Mouse (Mus musculus): ENCODE results near the gene Snx1. TPM values are rescaled to one million over a fixed set of nuclear protein-coding genes. Genes with fewer than 3 reads are reported as not detected.

The Snx1 gene
- polyA plus RNA-seq, 1 experiment = 57.3 TPM

DNA sequence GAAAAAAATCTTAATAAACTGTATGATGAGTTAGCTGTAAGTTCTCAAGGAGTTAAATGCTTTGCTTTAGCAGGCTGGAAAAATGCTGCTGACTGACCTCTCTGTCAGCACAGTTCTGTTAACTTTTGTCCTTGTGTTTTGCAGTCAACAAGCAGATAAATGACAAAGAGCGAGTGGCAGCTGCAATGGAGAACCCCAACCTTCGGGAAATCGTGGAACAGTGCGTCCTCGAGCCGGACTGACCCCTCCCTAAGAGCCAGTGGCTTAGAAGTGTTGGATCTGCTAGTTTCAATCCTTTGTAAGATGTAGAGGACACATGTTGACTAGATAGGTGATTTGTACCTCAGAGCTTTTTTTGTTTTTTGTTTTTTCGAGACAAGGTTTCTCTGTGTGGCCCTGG, 11.8 kb upstream of the Snx1 start:
- 92% methylated on average over 7 of the region's 7 CpGs for WGBS
- TF ChIP-seq POLR2A (IDR thresholded peaks at IDR 0.05; ENCODE audit: borderline replicate concordance, extremely low read depth, low read depth, low read length) = no peak
- no peak for TF ChIP-seq CTCF (IDR thresholded peaks at IDR 0.05; ENCODE audit: insufficient read depth, low read length)
- DNase-seq = no peak
- H3K4me3 ChIP-seq (replicated peaks; ENCODE audit: extremely low read depth, low read depth, low read length) = no peak overlapping the region
- no peaks in the 10 kb centered on the region for H3K4me1 ChIP-seq (ENCODE audit: control insufficient read depth, insufficient read depth, low read length)

DNA sequence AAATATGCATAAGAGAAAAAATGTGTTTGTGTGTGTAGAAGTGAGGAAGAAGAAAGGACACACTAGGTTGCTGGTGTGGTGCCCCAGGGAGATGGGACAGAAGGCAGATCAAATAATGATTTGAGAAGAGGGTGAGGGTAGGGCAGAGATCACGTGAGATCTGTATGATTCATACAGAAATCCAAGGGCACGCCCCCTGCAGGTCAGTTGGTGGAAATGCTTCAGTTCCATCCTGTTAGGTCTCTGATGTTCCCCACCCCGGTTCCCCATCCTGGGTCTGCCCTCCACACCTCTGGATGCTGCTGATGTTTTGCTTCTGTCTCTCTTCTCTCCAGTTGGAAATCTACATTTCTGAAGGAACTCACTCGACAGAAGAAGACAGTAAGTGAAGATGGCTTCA, 9.6 kb upstream of the Snx1 start:
- Histone ChIP-seq H3K4me1 (ENCODE audit: control insufficient read depth, insufficient read depth, low read length) (no peaks in the 10 kb centered on the region), H3K4me3 (replicated peaks; ENCODE audit: extremely low read depth, low read depth, low read length) (no peak overlapping the region)
- peak; percentile 41; the same call in 1 of the 2 replicates for TF ChIP-seq CTCF (IDR thresholded peaks at IDR 0.05; ENCODE audit: insufficient read depth, low read length)
- no peak for TF ChIP-seq POLR2A (IDR thresholded peaks at IDR 0.05; ENCODE audit: borderline replicate concordance, extremely low read depth, low read depth, low read length)
- DNase-seq = no peak
- WGBS = 46% methylated on average over 4 of the region's 4 CpGs

DNA sequence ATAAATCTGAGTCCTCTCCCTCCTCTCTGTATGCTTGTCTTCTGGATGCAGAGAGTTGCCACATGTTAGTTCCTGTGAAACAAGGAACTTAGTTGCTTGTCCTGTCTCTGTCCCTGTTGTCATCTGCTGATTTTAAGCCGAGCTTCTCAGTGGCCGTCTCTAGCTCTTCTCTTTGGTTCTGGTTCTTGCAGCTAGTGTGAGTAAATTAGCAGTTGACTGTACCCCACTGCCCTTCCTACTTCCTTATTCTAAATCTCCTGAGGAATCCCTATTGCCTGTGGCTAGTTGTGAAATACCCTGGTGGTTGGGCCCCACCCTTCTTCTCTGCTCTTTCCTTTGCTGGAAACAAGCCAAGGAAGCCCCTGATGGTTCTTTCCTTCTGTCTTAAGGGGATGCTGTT, 5.1 kb upstream of the Snx1 start:
- Histone ChIP-seq H3K4me1 (ENCODE audit: control insufficient read depth, insufficient read depth, low read length) (peaks cover 2% of the 10 kb centered on the region; the same call in 1 of the 2 replicates), H3K4me3 (replicated peaks; ENCODE audit: extremely low read depth, low read depth, low read length) (no peak overlapping the region)
- 67% methylated on average over 2 of the region's 2 CpGs for WGBS
- DNase-seq = no peak
- TF ChIP-seq CTCF (IDR thresholded peaks at IDR 0.05; ENCODE audit: insufficient read depth, low read length) = no peak
- no peak for TF ChIP-seq POLR2A (IDR thresholded peaks at IDR 0.05; ENCODE audit: borderline replicate concordance, extremely low read depth, low read depth, low read length)

DNA sequence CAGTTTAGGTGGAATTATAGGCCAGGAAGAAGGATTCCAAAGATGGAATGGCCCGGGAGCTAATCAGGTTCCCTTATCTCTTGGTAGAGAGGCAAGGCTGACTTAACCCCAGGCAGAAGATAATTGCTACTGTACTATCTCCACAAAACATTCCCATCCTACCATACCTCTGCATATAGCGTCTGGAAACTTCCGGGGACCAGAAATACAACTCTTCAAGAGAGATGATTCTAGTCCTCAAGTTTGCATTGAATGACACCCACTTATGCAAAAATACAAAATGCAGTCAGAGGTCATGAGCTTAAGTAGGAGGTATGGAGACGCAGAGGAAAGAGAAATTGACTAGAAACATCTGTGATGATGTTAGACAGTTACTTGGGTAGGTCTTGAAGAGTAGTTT, 1.5 kb upstream of the Snx1 start:
- DNase-seq = no peak
- Histone ChIP-seq H3K4me1 (ENCODE audit: control insufficient read depth, insufficient read depth, low read length) (peaks cover 8% of the 10 kb centered on the region), H3K4me3 (replicated peaks; ENCODE audit: extremely low read depth, low read depth, low read length) (no peak overlapping the region)
- TF ChIP-seq POLR2A (IDR thresholded peaks at IDR 0.05; ENCODE audit: borderline replicate concordance, extremely low read depth, low read depth, low read length) (no peak), CTCF (IDR thresholded peaks at IDR 0.05; ENCODE audit: insufficient read depth, low read length) (no peak)
- 83% methylated on average over 4 of the region's 4 CpGs for WGBS

DNA sequence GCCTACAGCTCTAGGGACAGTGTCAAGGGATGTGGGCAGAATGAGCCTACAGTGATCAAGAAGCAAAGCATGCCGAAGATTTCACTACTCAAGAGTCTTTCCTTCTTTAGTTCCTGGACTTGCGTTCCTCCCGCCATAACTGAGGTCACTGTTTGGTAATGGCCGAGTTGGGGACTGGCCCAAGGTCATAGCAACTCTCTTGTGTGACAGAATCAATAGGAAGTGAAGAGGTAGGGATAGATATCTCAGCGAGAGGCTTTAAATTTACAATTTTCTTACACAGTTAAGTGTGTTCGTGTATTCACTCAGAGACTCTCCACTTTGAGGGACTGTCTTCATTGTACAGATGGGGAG, 783 bp upstream of the Snx1 start:
- Histone ChIP-seq H3K4me1 (ENCODE audit: control insufficient read depth, insufficient read depth, low read length) (peaks cover 8% of the 10 kb centered on the region), H3K4me3 (replicated peaks; ENCODE audit: extremely low read depth, low read depth, low read length) (peak overlapping the region; percentile 52)
- TF ChIP-seq POLR2A (IDR thresholded peaks at IDR 0.05; ENCODE audit: borderline replicate concordance, extremely low read depth, low read depth, low read length) (no peak), CTCF (IDR thresholded peaks at IDR 0.05; ENCODE audit: insufficient read depth, low read length) (no peak)
- DNase-seq = no peak
- 23% methylated on average over 6 of the region's 6 CpGs for WGBS

DNA sequence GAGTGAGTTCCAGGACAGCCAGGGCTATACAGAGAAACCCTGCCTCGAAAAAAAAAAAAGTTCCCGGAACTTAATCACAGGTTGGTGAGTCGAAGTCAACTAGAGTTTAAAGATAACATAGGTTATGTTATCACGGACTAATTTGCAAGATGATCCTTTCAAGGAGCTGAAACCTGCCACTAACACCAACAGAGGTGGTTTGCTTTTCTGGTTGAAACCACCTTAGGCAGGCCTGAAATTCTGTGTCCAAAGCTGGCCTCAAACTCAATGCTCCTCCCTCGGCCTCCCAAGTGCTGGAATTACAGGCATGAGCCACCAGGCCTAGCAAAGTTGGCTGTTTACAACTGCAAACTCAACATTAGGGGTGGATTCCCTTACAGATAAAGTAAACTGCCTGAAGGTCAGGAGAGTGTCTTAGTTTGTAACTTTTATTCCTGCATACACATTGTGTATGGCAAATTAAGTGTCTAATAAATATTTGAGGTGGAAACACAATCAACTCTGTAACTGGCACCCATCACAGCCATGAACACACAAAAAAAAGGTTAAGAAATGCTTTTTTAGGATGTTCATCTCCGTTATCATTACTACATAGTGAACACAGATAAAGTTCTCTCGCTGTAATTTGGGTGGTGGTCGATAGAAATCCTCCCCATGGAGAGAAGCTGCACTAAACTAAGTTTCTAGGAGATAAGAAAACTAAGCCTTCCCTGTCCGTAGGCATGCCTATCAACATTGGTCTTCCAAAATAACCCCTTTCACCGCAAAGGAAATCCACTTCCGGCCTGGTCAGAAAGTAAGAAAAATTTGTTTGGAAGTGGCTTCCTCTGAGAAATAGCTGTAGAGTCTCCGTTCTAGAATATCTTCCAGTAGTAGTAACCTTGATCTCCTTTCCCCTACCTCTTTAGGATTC, 588 bp downstream of the Snx1 start:
- TF ChIP-seq POLR2A (IDR thresholded peaks at IDR 0.05; ENCODE audit: borderline replicate concordance, extremely low read depth, low read depth, low read length) = no peak
- Histone ChIP-seq H3K4me3 (replicated peaks; ENCODE audit: extremely low read depth, low read depth, low read length) (peak overlapping the region; percentile 52), H3K4me1 (ENCODE audit: control insufficient read depth, insufficient read depth, low read length) (peaks cover 8% of the 10 kb centered on the region)
- no peak for DNase-seq
- 37% methylated on average over 12 of the region's 12 CpGs for WGBS

DNA sequence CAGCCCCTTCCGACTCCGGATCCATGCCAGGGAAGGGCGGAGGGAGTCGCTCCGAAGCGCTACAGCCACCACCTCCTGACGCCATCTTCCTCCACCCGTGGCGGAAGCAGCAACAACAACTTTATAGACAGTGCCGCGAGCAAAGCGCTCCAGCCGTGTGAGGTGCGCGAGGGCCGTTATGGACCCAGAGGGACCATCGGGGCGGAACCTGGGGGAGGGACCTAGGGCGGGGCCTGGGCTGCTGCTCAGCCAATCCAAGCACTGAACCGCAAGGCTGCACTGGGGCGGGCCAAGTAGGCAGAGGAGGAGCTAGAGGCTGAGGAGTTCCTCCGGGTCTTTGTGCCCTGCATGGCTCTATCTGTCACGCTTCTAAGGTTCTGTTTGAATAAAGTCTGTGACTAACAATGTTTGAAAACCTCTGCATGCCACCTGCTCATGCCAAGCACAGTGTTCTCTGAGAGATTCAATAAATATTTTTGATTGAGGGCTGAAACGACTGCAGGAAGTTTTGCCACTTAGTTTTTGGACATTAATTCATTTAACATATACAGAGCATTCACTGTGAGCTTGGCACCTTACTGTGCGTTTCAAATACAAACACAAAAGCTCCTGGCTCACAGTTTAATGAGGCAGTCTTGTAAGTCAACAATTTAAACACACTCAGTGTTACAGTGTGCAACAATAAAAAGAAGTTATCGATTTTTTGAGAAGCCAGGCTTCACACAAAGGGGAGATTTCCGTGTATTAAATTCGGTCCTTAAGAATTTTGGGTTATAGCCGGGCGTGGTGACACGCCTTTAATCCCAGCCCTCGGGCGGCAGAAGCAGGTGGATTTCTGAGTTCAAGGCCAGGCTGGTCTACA, 1.5 kb downstream of the Snx1 start:
- TF ChIP-seq CTCF (IDR thresholded peaks at IDR 0.05; ENCODE audit: insufficient read depth, low read length) (no peak), POLR2A (IDR thresholded peaks at IDR 0.05; ENCODE audit: borderline replicate concordance, extremely low read depth, low read depth, low read length) (peak; percentile 98)
- 16% methylated on average over 33 of the region's 33 CpGs for WGBS
- H3K4me3 ChIP-seq (replicated peaks; ENCODE audit: extremely low read depth, low read depth, low read length) = peak overlapping the region; percentile 88
- DNase-seq = peak; percentile 96
- peaks cover 8% of the 10 kb centered on the region for H3K4me1 ChIP-seq (ENCODE audit: control insufficient read depth, insufficient read depth, low read length)

DNA sequence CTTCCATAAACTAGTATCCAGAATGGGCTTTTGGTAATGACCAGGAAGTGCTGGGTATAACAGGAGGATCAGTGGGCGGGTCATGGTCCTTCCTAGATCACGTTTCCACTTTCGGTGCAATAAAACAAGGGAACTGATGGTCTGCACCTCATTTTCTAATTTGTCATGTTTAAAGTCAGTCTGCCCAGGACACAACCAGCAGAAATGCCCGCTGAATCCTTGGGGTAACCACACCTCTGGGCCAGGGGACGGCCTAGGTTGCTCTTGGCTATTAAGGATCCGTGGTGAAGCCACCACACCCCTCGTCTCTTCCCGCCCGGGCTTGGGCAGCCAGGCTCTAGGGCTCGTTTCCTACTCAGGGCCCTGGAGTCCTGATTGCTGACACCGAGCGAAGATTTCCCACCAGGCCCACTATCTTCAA, 2.3 kb downstream of the Snx1 start:
- WGBS = 1% methylated on average over 12 of the region's 12 CpGs
- Histone ChIP-seq H3K4me3 (replicated peaks; ENCODE audit: extremely low read depth, low read depth, low read length) (peak overlapping the region; percentile 88), H3K4me1 (ENCODE audit: control insufficient read depth, insufficient read depth, low read length) (peaks cover 8% of the 10 kb centered on the region)
- DNase-seq = no peak
- TF ChIP-seq POLR2A (IDR thresholded peaks at IDR 0.05; ENCODE audit: borderline replicate concordance, extremely low read depth, low read depth, low read length) = no peak
- no peak for TF ChIP-seq CTCF (IDR thresholded peaks at IDR 0.05; ENCODE audit: insufficient read depth, low read length)

DNA sequence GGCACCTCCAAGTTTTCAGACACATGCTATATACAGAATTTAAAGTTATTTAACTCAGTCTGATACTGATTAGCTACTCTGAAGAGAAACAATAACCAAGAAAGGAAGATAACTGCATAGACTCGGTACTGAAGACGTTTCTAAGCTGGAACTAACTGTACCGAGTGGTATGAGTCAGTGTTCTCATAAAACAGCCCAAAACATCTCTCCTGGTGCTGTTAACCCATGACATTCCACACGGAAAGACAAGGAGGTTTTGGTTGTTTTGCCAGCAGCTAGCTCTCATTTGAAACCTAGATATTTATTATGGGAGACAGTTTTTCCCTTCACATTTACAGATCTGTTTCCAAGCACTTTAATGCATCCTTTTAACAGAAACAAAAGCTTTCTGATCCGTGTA, 2.7 kb downstream of the Snx1 start:
- no peak for TF ChIP-seq CTCF (IDR thresholded peaks at IDR 0.05; ENCODE audit: insufficient read depth, low read length)
- peak overlapping the region; percentile 88 for H3K4me3 ChIP-seq (replicated peaks; ENCODE audit: extremely low read depth, low read depth, low read length)
- 5% methylated on average over 5 of the region's 5 CpGs for WGBS

More for the DNA sequence above, 2.7 kb downstream of the Snx1 start:
- no peak for DNase-seq
- peaks cover 8% of the 10 kb centered on the region for H3K4me1 ChIP-seq (ENCODE audit: control insufficient read depth, insufficient read depth, low read length)

All from lung, adult 2 months (tissue).